Mouse (Mus musculus) embryonic fibroblast, embryonic 13.5 days (primary cell): ENCODE results near the gene Iqsec1. TPM values are rescaled to one million over a fixed set of nuclear protein-coding genes. Genes with fewer than 3 reads are reported as not detected.

Experiments
- H3K27ac ChIP-seq: 2 replicates; pipeline ENCODE4 v1.5.1; 2012; ENCODE audit warnings: low read length, control low read depth, inconsistent platforms; ENCODE audit not compliant: insufficient read depth
- H3K4me1 ChIP-seq: 2 replicates; pipeline ENCODE4 v1.6.1; 2011; ENCODE audit warnings: low read length; ENCODE audit not compliant: control insufficient read depth, insufficient read depth
- H3K4me3 ChIP-seq: 2 replicates; pipeline ENCODE4 v1.5.1; 2011; ENCODE audit warnings: mild to moderate bottlenecking, control low read depth, low read length; ENCODE audit not compliant: insufficient read depth
- CTCF ChIP-seq: IDR thresholded peaks from 2 replicates; pipeline ENCODE4 v1.5.1; 2011; ENCODE audit warnings: mild to moderate bottlenecking, control low read depth, low read length, moderate library complexity, borderline replicate concordance; ENCODE audit not compliant: insufficient read depth
- POLR2A ChIP-seq: IDR thresholded peaks from 2 replicates; pipeline ENCODE4 v1.6.1; 2011; ENCODE audit warnings: low read depth, mild to moderate bottlenecking, control low read depth, low read length, moderate library complexity
- polyA plus RNA-seq: library from polyadenylated mRNA; stranded (reverse); fragments of >200 nt; gene quantifications from 2 replicates; pipeline ENCODE4 v1.2.4, GENCODE M21; 2011; ENCODE audit warnings: low read depth; ENCODE audit not compliant: missing spikeins, insufficient read length

The Iqsec1 gene
- polyA plus RNA-seq, 1 experiment = 56.0 TPM

- TF ChIP-seq CTCF (no peak), POLR2A (no peak)
- Histone ChIP-seq H3K4me1 (peaks cover 3% of the 10 kb centered on the region; the same call in 1 of the 2 replicates), H3K4me3 (no peak overlapping the region), H3K27ac (peak overlapping the region; percentile 27; the same call in 1 of the 2 replicates)
Observed at GRCm38 (mm10) chr6:90969341-90969871, 19.1 kb downstream of the Iqsec1 start.

- TF ChIP-seq CTCF (no peak), POLR2A (no peak)
- H3K4me3 ChIP-seq = no peak overlapping the region
- H3K4me1 ChIP-seq = no peaks in the 10 kb centered on the region; the same call in 1 of the 2 replicates
- no peak overlapping the region for H3K27ac ChIP-seq
Observed at GRCm38 (mm10) chr6:90953349-90953748, 35.1 kb downstream of the Iqsec1 start.

- Histone ChIP-seq H3K4me3 (no peak overlapping the region), H3K4me1 (no peaks in the 10 kb centered on the region; the same call in 1 of the 2 replicates), H3K27ac (no peak overlapping the region)
- no peak for TF ChIP-seq POLR2A
- TF ChIP-seq CTCF = no peak
Observed at GRCm38 (mm10) chr6:90950936-90951335, 37.5 kb downstream of the Iqsec1 start.

GRCm38 (mm10) chr6:90948097-90948496 is 40.4 kb downstream of the Iqsec1 start:
- Histone ChIP-seq H3K4me1 (no peaks in the 10 kb centered on the region; the same call in 1 of the 2 replicates), H3K27ac (no peak overlapping the region), H3K4me3 (no peak overlapping the region)
- TF ChIP-seq CTCF = no peak
- no peak for TF ChIP-seq POLR2A

GRCm38 (mm10) chr6:90945560-90946230 is 42.8 kb downstream of the Iqsec1 start:
- Histone ChIP-seq H3K27ac (no peak overlapping the region), H3K4me1 (no peaks in the 10 kb centered on the region; the same call in 1 of the 2 replicates), H3K4me3 (no peak overlapping the region)
- TF ChIP-seq CTCF (no peak), POLR2A (no peak)

GRCm38 (mm10) chr6:90941257-90941656 is 47.2 kb downstream of the Iqsec1 start:
- Histone ChIP-seq H3K27ac (no peak overlapping the region), H3K4me3 (no peak overlapping the region), H3K4me1 (no peaks in the 10 kb centered on the region)
- TF ChIP-seq POLR2A (no peak), CTCF (no peak)

- Histone ChIP-seq H3K4me3 (no peak overlapping the region), H3K27ac (no peak overlapping the region), H3K4me1 (no peaks in the 10 kb centered on the region)
- TF ChIP-seq POLR2A (no peak), CTCF (no peak)
Observed at GRCm38 (mm10) chr6:90933656-90934055, 54.8 kb downstream of the Iqsec1 start.

- Histone ChIP-seq H3K27ac (no peak overlapping the region), H3K4me3 (no peak overlapping the region), H3K4me1 (no peaks in the 10 kb centered on the region)
- TF ChIP-seq POLR2A (no peak), CTCF (no peak)
Observed at GRCm38 (mm10) chr6:90928806-90929205, 59.7 kb downstream of the Iqsec1 start.

GRCm38 (mm10) chr6:90925472-90925871 is 63.0 kb downstream of the Iqsec1 start:
- H3K4me3 ChIP-seq = no peak overlapping the region
- H3K4me1 ChIP-seq = no peaks in the 10 kb centered on the region
- TF ChIP-seq CTCF (no peak), POLR2A (no peak)
- no peak overlapping the region for H3K27ac ChIP-seq

GRCm38 (mm10) chr6:90924796-90925195 is 63.7 kb downstream of the Iqsec1 start:
- H3K4me1 ChIP-seq = no peaks in the 10 kb centered on the region
- H3K4me3 ChIP-seq = no peak overlapping the region
- no peak overlapping the region for H3K27ac ChIP-seq
- no peak for TF ChIP-seq CTCF
- no peak for TF ChIP-seq POLR2A

GRCm38 (mm10) chr6:90924379-90924778 is 64.1 kb downstream of the Iqsec1 start:
- TF ChIP-seq CTCF = no peak
- TF ChIP-seq POLR2A = no peak
- Histone ChIP-seq H3K27ac (no peak overlapping the region), H3K4me1 (no peaks in the 10 kb centered on the region), H3K4me3 (no peak overlapping the region)
